Mouse (Mus musculus) adrenal gland, postnatal 36 days (tissue): ENCODE results near the gene B3gnt2. TPM values are rescaled to one million over a fixed set of nuclear protein-coding genes. Genes with fewer than 3 reads are reported as not detected.

Experiments
- DNase-seq, 2 experiments: peaks; one replicate each; pipeline ENCODE4 v3.0.0; 2021; ENCODE audit warnings: mixed read lengths in 1 of 2
- long read RNA-seq, 2 experiments: library from polyadenylated mRNA; stranded (forward); transcript quantifications; one replicate each; pipeline ENCODE4 v2.0.0; 2021; ENCODE audit warnings: borderline sequencing depth in 2 of 2
- total RNA-seq, 2 experiments: library from RNA; stranded (reverse); gene quantifications; 2 replicates each; pipeline ENCODE4 v1.2.3; 2021

B3gnt2 gene
- 10 to 100 TPM; 35.9 to 62.8 TPM for total RNA-seq
- long read RNA-seq, experiment 1, transcript B3gnt2-201 (2 exons, 2,602 nt), result minor isoform, 5 of 176 reads
- long read RNA-seq, experiment 1, transcript B3gnt2-202 (2 exons, 3,057 nt), result major isoform, 167 of 176 reads
- long read RNA-seq, experiment 1, partial matches to known transcripts, result 0 of 176 reads
- long read RNA-seq, experiment 1, other reads (novel, unspliced or antisense), result 4 of 176 reads
- long read RNA-seq, experiment 2, transcript B3gnt2-202 (2 exons, 3,057 nt), result major isoform, 33 of 41 reads
- long read RNA-seq, experiment 2, partial matches to known transcripts, result 0 of 41 reads
- long read RNA-seq, experiment 2, other reads (novel, unspliced or antisense), result 6 of 41 reads

GRCm38 (mm10) chr11:22860335-22861227 lies at the start of gene B3gnt2:
B3gnt2 (minus strand) TSS chr11:22860961.
- peak; percentile 62 to 76 for DNase-seq

- no peak for DNase-seq
These were observed 45.7 kb upstream of the B3gnt2 start for GRCm38 (mm10) chr11:22906453-22906865.

- DNase-seq, result no peak
These were observed 42.2 kb upstream of the B3gnt2 start for GRCm38 (mm10) chr11:22902923-22903322.

- no peak for DNase-seq
These were observed 39.3 kb upstream of the B3gnt2 start for GRCm38 (mm10) chr11:22900041-22900440.

- DNase-seq, result no peak
These were observed 36.9 kb upstream of the B3gnt2 start for GRCm38 (mm10) chr11:22897642-22898041.

- DNase-seq, result no peak
These were observed 36.4 kb upstream of the B3gnt2 start for GRCm38 (mm10) chr11:22897127-22897526.

- no peak for DNase-seq
These were observed 32.3 kb upstream of the B3gnt2 start for GRCm38 (mm10) chr11:22893075-22893474.

DNA sequence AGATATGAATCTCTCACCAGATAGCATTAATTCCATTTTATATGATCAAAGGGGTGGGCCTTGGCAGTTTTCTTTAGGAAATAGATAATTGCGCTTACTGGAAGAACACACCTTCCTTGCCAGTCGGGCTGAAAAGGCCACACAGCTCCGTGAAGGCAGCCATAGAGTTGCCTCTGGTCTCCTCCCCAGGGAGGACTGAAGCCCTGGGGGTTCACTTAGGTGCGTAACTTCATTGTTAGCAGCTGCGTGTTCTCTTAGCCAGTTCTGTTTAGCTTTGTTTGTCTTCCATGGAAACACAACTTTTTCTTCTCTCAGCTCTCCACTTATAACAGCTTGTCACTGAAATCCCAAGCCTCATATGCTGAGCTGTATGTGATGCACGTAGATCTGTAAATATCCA lies 31.7 kb upstream of the B3gnt2 start:
- DNase-seq, result no peak

DNA sequence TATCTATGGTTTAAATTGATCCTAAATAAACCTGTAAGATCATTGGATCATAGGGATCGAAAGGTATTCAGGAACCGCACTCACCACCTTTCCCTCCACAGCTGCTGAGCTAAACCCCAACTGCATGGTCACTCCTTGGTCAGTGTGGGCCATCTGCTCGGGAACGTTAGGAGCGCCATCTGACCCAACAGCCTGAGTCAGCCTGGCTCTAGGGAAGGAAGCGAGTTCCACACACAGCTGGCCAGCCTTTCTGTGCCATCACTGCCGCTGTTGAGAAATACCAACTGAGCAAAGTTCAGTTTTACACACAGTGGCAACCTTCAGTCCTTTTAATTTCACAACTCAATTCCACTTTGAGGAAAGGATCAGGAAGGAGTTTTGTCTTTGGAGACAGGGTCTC lies 31.1 kb upstream of the B3gnt2 start:
- peak; percentile 35 to 61 for DNase-seq

DNA sequence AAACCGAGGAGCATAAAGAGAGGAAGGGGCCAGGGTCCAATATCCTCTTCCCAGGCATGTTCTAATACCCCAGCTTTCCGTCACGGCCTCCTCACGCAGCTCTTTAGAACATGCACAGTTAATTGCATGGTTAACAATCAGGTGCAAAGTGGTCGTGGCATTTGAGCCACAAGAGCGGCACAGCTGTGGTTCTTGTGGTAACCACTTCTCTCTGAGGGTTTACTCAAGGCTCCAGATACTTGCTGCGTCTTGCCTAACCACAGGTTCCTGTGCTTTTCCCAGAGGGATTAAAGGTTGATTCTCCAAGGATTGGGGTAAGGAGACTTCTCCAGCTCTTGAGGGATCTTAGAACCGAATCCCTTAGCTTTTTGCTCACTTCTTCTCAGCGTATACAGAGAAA lies 30.5 kb upstream of the B3gnt2 start:
- DNase-seq, result no peak

- DNase-seq, result no peak
These were observed 28.5 kb upstream of the B3gnt2 start for GRCm38 (mm10) chr11:22889224-22889623.

DNA sequence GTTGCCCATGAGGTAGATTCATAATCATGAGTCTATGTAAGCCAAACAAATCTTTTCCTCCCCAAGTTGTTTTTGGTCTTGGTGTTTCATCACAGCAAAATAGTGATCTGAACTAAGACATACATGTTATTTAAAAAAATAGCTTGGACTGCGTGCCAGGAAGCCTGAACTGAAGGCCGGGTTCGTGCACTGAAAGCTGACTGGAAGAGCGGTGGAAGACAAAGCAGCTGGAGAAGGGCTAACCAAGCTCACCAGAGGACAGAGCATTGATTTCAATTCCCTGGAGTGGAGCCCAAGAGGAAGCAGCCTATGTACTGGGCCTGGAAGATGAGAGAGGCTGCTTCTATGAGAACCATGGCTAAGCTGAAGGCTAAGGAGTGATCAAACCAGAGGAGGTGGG lies 26.2 kb upstream of the B3gnt2 start:
- no peak for DNase-seq

GRCm38 (mm10) chr11:22885350-22885749 lies 24.6 kb upstream of the B3gnt2 start:
- no peak for DNase-seq

DNA sequence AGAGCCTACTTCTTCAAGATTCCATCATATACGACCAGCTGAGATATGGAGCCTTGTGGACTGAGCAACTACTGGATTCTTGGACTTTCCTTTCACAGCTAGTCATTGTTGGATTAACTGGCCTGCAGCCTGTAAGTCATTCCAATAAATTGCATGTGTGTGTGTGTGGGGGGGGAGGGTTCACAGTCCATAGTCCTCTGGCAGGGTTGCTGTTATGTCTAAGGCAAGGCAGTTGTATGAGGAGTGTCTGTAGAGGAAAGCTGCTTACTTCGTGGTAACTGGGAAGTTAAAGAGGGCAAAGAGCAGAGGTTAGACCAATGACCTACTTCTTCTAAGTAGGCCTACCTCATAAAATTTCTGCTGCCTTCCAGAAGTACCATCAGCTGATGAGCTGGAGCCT lies 22.9 kb upstream of the B3gnt2 start:
- DNase-seq, result no peak

DNA sequence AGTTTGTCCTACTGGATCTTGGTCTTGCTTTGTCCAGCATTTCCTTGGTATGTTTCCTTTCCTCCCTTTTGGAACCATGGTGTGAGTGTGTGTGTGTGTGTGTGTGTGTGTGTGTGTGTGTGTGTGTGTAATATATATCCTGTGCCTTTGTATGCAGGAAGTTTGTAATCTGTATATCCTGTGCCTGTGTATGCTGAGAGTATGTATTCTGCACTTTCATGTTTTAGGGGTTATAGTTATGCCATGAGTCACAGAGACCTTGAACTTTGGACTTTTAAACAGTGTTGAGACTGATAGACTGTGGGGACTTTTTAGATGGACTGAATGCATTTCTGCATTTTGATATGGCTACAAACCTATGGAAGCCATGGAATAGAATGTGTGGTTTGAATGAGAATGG lies 22.2 kb upstream of the B3gnt2 start:
- no peak for DNase-seq

DNA sequence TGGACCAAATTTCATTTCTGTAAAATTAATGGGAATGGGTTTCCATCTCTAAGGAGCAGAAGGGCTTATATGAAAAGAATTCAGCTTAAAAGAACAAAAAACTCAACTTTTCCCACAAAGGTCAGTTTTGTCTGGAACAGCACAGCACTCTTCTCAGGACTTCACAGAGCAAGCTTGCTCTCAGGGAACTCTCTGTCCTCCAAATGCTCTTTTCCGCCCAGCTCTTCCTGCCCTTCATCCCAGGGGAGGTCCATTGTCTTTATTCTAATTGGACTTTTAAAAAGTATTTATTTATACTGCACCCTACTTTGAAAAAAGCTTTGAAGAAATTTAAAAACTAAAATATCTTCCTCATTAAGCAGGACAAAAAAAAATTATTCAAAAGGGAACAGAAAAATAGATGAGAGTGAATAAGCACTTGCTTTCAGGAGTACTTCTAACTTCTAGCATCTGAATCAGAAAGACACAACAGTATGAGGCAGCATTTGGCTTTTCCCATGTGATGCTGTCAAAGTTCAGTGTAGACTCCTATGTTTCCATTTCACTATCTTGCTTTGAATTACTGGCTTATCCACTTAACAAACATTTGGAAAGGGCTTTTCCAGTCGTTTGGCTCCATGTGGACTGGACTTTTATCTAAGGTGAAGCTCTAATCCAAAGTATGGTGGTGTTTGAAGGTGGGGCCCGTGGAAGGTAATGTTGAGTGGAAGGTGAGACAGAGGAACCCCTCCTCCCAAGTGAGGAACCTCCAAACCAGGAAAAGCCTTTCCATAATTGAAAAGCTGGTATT lies 19.8 kb upstream of the B3gnt2 start:
- DNase-seq, result no peak

DNA sequence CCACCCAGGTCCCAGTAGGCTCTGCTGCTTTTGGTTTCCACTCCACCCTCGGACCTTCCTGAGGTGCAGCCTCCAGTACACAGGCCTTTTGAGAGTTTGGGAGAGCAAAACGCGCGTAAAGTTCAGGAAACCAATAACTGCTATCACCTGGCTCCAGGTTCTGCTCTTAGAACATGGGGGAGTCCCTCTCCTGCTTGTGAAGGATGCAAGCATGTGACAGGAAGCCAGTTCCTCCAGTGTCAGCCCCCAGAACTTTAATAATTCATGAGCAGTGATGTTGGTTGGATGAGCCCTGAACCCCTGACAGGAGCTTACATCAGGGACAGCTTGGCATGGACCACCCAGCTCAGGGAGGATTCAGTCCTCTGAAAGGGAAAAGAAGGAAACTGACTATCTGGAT lies 18.9 kb upstream of the B3gnt2 start:
- no peak for DNase-seq

DNA sequence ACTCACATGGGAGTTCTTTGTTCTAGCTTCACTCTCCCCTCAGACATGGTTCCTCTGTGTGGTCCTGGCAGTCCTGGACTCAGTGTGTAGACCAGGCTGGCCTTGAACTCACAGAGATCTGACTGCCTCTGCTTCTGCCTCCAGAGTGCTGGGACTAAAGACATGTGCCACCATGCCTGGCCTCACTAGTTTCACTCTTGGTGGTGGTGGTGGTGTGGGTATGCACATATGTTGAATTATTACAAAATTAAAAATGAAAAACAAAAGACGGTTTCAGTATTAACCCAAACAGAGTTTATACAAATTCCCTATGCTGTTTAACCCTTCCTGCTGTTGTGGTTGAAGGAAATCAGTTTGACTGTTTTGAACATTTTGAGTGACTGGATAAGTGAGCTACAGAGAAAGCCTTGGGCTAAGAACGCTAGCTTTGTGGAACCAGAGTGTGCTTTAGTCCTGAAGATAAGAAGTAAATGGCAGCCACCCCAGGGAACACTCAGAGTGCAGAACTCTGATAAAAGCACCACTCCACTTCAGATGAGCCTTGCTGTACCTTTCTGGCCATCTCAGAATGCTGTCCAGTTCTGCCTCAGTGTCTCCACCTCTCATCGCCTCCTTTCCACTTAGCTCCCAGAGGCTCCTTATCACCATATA lies 16.0 kb upstream of the B3gnt2 start:
- no peak for DNase-seq

DNA sequence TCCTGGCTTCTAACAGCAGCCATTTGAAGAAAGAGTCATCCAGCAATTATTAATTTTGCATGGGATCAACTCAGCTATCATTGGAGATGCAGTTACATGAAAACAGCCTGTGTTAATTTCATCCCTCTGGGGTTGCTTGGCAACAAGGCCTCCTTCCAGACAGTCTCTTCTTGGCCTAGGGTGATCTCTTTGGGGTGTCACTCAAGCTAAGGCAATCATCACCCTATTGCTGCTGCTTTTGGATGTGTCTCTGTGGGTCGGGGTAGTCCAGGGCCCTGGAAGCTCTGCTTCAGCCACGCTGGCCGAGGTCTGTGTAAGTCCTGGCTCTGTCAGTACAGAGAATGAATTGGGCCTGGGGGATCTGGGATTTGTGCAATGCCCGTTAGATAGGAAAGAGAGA lies 14.5 kb upstream of the B3gnt2 start:
- DNase-seq, result no peak

- DNase-seq, result no peak
These were observed 14.0 kb upstream of the B3gnt2 start for GRCm38 (mm10) chr11:22874747-22875146.

GRCm38 (mm10) chr11:22873383-22873782 lies 12.6 kb upstream of the B3gnt2 start:
- no peak for DNase-seq

- no peak for DNase-seq
These were observed 11.5 kb upstream of the B3gnt2 start for GRCm38 (mm10) chr11:22872307-22872680.
